Mouse (Mus musculus): ENCODE measurements around the gene Lcp2. TPM values are rescaled to one million over a fixed set of nuclear protein-coding genes. Genes with fewer than 3 reads are reported as not detected.

Lcp2 gene
- 1.6 and 2.0 TPM in 2 replicates for polyA plus RNA-seq (2012; rRNA removed)

GRCm38 (mm10) chr11:34046767-34047541 lies at the start of gene Lcp2:
Gene Lcp2 (plus strand): TSS chr11:34046920.

GRCm38 (mm10) chr11:34098422-34098821 lies 51.7 kb downstream of the Lcp2 start, which contains the start of gene 4930469K13Rik:
Gene 4930469K13Rik (minus strand): TSS chr11:34098554.

Other genes with a start within 250 kb of the Lcp2 start
- 5.1 and 5.2 TPM in 2 replicates for gene Kcnmb1, start 83.9 kb upstream of the Lcp2 start, polyA plus RNA-seq (2012; rRNA removed)
- 1.5 TPM in 2 replicates for gene Kcnip1, start 53.8 kb upstream of the Lcp2 start, polyA plus RNA-seq (2012; rRNA removed)
- gene 4930469K13Rik, start 51.6 kb downstream of the Lcp2 start, polyA plus RNA-seq (2012; rRNA removed) = not detected in 2 replicates
- not detected in 2 replicates for gene Foxi1, start 161.2 kb downstream of the Lcp2 start, polyA plus RNA-seq (2012; rRNA removed)